Mouse (Mus musculus) liver, postnatal 0 days (tissue): ENCODE data around the gene Gm13871.
"Not testable (repeated sequence)": the region's sequence is repeated elsewhere in the genome, so short reads cannot be mapped to it uniquely, and the experiment has no call there.

Experiments
- CTCF ChIP-seq: sonication (generic); IDR thresholded peaks from 2 replicates; pipeline ENCODE4 v1.5.1; 2016; ENCODE audit warnings: antibody characterized with exemption, low read depth
- EP300 ChIP-seq: IDR thresholded peaks from 2 replicates; pipeline ENCODE4 v1.6.1; 2016; ENCODE audit warnings: antibody characterized with exemption, low read depth, mild to moderate bottlenecking

DNA sequence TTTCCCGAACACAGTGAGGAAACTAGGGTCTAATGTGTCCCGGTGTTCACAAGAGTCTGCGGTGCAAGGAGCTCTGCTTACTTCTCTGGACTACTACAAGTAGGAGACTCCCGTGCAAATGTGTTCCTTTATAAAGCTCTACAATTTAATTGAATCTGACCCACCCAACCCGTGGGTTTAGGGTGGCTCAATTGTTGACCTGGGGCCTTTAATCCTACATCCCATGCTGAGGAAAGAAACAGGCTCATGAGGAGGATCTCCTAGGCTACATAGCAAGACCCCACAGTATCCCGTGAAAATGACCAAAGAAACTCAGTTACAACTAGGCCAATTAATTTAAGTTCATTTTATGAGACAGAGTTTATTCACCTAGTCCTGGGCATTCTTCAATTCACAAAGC is 14.9 kb upstream of the Gm13871 start, which contains the start of gene Gm11756:
- TF ChIP-seq EP300, CTCF: not testable (repeated sequence)
